Mouse (Mus musculus): ENCODE data around the gene Gpat3. TPM values are rescaled to one million over a fixed set of nuclear protein-coding genes. Genes with fewer than 3 reads are reported as not detected.

Gene Gpat3
- polyA plus RNA-seq, 2 experiments, result 1.1 to 1.9 TPM

- H3K27ac ChIP-seq (replicated peaks; ENCODE audit: low read depth, low read length), result no peak overlapping the region
- H3K27me3 ChIP-seq (ENCODE audit: control insufficient read depth, insufficient read depth, low read length), result no peaks in the 10 kb centered on the region
- no peak overlapping the region for H3K4me3 ChIP-seq (replicated peaks; ENCODE audit: low read length)
- H3K4me1 ChIP-seq (ENCODE audit: control insufficient read depth, insufficient read depth, low read length), result no peaks in the 10 kb centered on the region
- TF ChIP-seq POLR2A (IDR thresholded peaks at IDR 0.05; ENCODE audit: borderline replicate concordance, extremely low read depth, insufficient read depth, insufficient read length), result no peak
- no peak overlapping the region for H3K4me2 ChIP-seq (replicated peaks; ENCODE audit: low read depth, low read length, severe bottlenecking)
- 0 out of 2 replicates have a peak, but pooled peaks have one; percentile 20 for ATAC-seq (ENCODE audit: low FRiP score, low read depth)
- no peaks in the 10 kb centered on the region for H3K9me3 ChIP-seq (ENCODE audit: control insufficient read depth, low read length)
- no peak overlapping the region for H3K9ac ChIP-seq (ENCODE audit: low read depth, low read length, severe bottlenecking)
- no peaks in the 10 kb centered on the region for H3K36me3 ChIP-seq (ENCODE audit: control insufficient read depth, insufficient read depth, low read length)
- DNase-seq (ENCODE audit: low spot score), result peak; percentile 59
- WGBS, result 18% methylated on average over 15 of the region's 15 CpGs
Measured at GRCm38 (mm10) chr5:100917252-100917774, 71.8 kb downstream of the Gpat3 start.

- whole genome bisulfite sequencing, result 15% methylated on average over 9 of the region's 9 CpGs
- no peak for TF ChIP-seq POLR2A (IDR thresholded peaks at IDR 0.05; ENCODE audit: borderline replicate concordance, extremely low read depth, insufficient read depth, insufficient read length)
- Histone ChIP-seq H3K4me1 (ENCODE audit: control insufficient read depth, insufficient read depth, low read length) (no peaks in the 10 kb centered on the region), H3K27me3 (ENCODE audit: control insufficient read depth, insufficient read depth, low read length) (no peaks in the 10 kb centered on the region), H3K27ac (replicated peaks; ENCODE audit: low read depth, low read length) (no peak overlapping the region), H3K9me3 (ENCODE audit: control insufficient read depth, low read length) (no peaks in the 10 kb centered on the region), H3K4me3 (replicated peaks; ENCODE audit: low read length) (no peak overlapping the region), H3K36me3 (ENCODE audit: control insufficient read depth, insufficient read depth, low read length) (no peaks in the 10 kb centered on the region), H3K9ac (ENCODE audit: low read depth, low read length, severe bottlenecking) (no peak overlapping the region), H3K4me2 (replicated peaks; ENCODE audit: low read depth, low read length, severe bottlenecking) (no peak overlapping the region)
- no peak for ATAC-seq (ENCODE audit: low FRiP score, low read depth)
- peak; percentile 88 for DNase-seq (ENCODE audit: low spot score)
Measured at GRCm38 (mm10) chr5:100919069-100919468, 73.6 kb downstream of the Gpat3 start.

GRCm38 (mm10) chr5:100929698-100930097, 84.2 kb downstream of the Gpat3 start:
- whole genome bisulfite sequencing, result 70% methylated on average over 2 of the region's 2 CpGs
- H3K4me2 ChIP-seq (replicated peaks; ENCODE audit: low read depth, low read length, severe bottlenecking), result no peak overlapping the region
- no peaks in the 10 kb centered on the region for H3K9me3 ChIP-seq (ENCODE audit: control insufficient read depth, low read length)
- no peaks in the 10 kb centered on the region for H3K27me3 ChIP-seq (ENCODE audit: control insufficient read depth, insufficient read depth, low read length)
- no peak overlapping the region for H3K4me3 ChIP-seq (replicated peaks; ENCODE audit: low read length)
- H3K27ac ChIP-seq (replicated peaks; ENCODE audit: low read depth, low read length), result no peak overlapping the region
- H3K9ac ChIP-seq (ENCODE audit: low read depth, low read length, severe bottlenecking), result no peak overlapping the region
- DNase-seq (ENCODE audit: low spot score) (no peak), ATAC-seq (ENCODE audit: low FRiP score, low read depth) (no peak)
- TF ChIP-seq POLR2A (IDR thresholded peaks at IDR 0.05; ENCODE audit: borderline replicate concordance, extremely low read depth, insufficient read depth, insufficient read length), result no peak
- H3K36me3 ChIP-seq (ENCODE audit: control insufficient read depth, insufficient read depth, low read length), result no peaks in the 10 kb centered on the region
- H3K4me1 ChIP-seq (ENCODE audit: control insufficient read depth, insufficient read depth, low read length), result no peaks in the 10 kb centered on the region

GRCm38 (mm10) chr5:100943716-100944115, 98.2 kb downstream of the Gpat3 start:
- ATAC-seq (ENCODE audit: low FRiP score, low read depth), result no peak
- H3K4me2 ChIP-seq (replicated peaks; ENCODE audit: low read depth, low read length, severe bottlenecking), result no peak overlapping the region
- H3K9me3 ChIP-seq (ENCODE audit: control insufficient read depth, low read length), result no peaks in the 10 kb centered on the region
- no peaks in the 10 kb centered on the region for H3K36me3 ChIP-seq (ENCODE audit: control insufficient read depth, insufficient read depth, low read length)
- H3K4me3 ChIP-seq (replicated peaks; ENCODE audit: low read length), result no peak overlapping the region
- no peaks in the 10 kb centered on the region for H3K4me1 ChIP-seq (ENCODE audit: control insufficient read depth, insufficient read depth, low read length)
- 50% methylated on average over 11 of the region's 11 CpGs for WGBS
- H3K27me3 ChIP-seq (ENCODE audit: control insufficient read depth, insufficient read depth, low read length), result no peaks in the 10 kb centered on the region
- H3K27ac ChIP-seq (replicated peaks; ENCODE audit: low read depth, low read length), result no peak overlapping the region
- DNase-seq (ENCODE audit: low spot score), result no peak
- H3K9ac ChIP-seq (ENCODE audit: low read depth, low read length, severe bottlenecking), result no peak overlapping the region
- no peak for TF ChIP-seq POLR2A (IDR thresholded peaks at IDR 0.05; ENCODE audit: borderline replicate concordance, extremely low read depth, insufficient read depth, insufficient read length)

GRCm38 (mm10) chr5:100945336-100945735, 99.8 kb downstream of the Gpat3 start:
- Histone ChIP-seq H3K27me3 (ENCODE audit: control insufficient read depth, insufficient read depth, low read length) (no peaks in the 10 kb centered on the region), H3K9ac (ENCODE audit: low read depth, low read length, severe bottlenecking) (no peak overlapping the region), H3K36me3 (ENCODE audit: control insufficient read depth, insufficient read depth, low read length) (no peaks in the 10 kb centered on the region), H3K4me3 (replicated peaks; ENCODE audit: low read length) (no peak overlapping the region), H3K4me2 (replicated peaks; ENCODE audit: low read depth, low read length, severe bottlenecking) (no peak overlapping the region), H3K4me1 (ENCODE audit: control insufficient read depth, insufficient read depth, low read length) (no peaks in the 10 kb centered on the region), H3K9me3 (ENCODE audit: control insufficient read depth, low read length) (no peaks in the 10 kb centered on the region), H3K27ac (replicated peaks; ENCODE audit: low read depth, low read length) (no peak overlapping the region)
- WGBS, result 39% methylated on average over 10 of the region's 10 CpGs
- no peak for DNase-seq (ENCODE audit: low spot score)
- no peak for TF ChIP-seq POLR2A (IDR thresholded peaks at IDR 0.05; ENCODE audit: borderline replicate concordance, extremely low read depth, insufficient read depth, insufficient read length)
- ATAC-seq (ENCODE audit: low FRiP score, low read depth), result no peak

Other genes starting within 250 kb of the Gpat3 start
- gene Coq2, start 170.6 kb upstream of the Gpat3 start, polyA plus RNA-seq (2012; rRNA removed), result 91.2 and 116 TPM in 2 replicates
- 56.2 and 63.1 TPM in 2 replicates for gene Coq2, start 170.6 kb upstream of the Gpat3 start, polyA plus RNA-seq (2014; fragmentation: Nextera tagmentation; extraction: Ambion mirVana)
- gene Hpse, start 126.0 kb upstream of the Gpat3 start, polyA plus RNA-seq (2012; rRNA removed), result 4.5 and 4.9 TPM in 2 replicates
- gene Hpse, start 126.0 kb upstream of the Gpat3 start, polyA plus RNA-seq (2014; fragmentation: Nextera tagmentation; extraction: Ambion mirVana), result 3.9 and 4.4 TPM in 2 replicates
- 22.7 and 26.9 TPM in 2 replicates for gene Helq, start 47.1 kb upstream of the Gpat3 start, polyA plus RNA-seq (2012; rRNA removed)
- 17.5 and 18.8 TPM in 2 replicates for gene Helq, start 47.1 kb upstream of the Gpat3 start, polyA plus RNA-seq (2014; fragmentation: Nextera tagmentation; extraction: Ambion mirVana)
- gene Mrps18c, start 47.1 kb upstream of the Gpat3 start, polyA plus RNA-seq (2012; rRNA removed), result 39.1 and 69.2 TPM in 2 replicates
- gene Mrps18c, start 47.1 kb upstream of the Gpat3 start, polyA plus RNA-seq (2014; fragmentation: Nextera tagmentation; extraction: Ambion mirVana), result 153 and 164 TPM in 2 replicates
- gene Abraxas1, start 24.7 kb upstream of the Gpat3 start, polyA plus RNA-seq (2012; rRNA removed), result 21.7 and 26.3 TPM in 2 replicates
- 25.1 and 28.0 TPM in 2 replicates for gene Abraxas1, start 24.7 kb upstream of the Gpat3 start, polyA plus RNA-seq (2014; fragmentation: Nextera tagmentation; extraction: Ambion mirVana)

Measured in limb, embryonic 14.5 days (tissue).